Mouse (Mus musculus) liver, postnatal 0 days (tissue): ENCODE data around the gene Rhof.

ENCODE experiments used
- CTCF ChIP-seq: sonication (generic); IDR thresholded peaks from 2 replicates; pipeline ENCODE4 v1.5.1; 2016; ENCODE audit warnings: antibody characterized with exemption, low read depth
- EP300 ChIP-seq: IDR thresholded peaks from 2 replicates; pipeline ENCODE4 v1.6.1; 2016; ENCODE audit warnings: antibody characterized with exemption, low read depth, mild to moderate bottlenecking

DNA sequence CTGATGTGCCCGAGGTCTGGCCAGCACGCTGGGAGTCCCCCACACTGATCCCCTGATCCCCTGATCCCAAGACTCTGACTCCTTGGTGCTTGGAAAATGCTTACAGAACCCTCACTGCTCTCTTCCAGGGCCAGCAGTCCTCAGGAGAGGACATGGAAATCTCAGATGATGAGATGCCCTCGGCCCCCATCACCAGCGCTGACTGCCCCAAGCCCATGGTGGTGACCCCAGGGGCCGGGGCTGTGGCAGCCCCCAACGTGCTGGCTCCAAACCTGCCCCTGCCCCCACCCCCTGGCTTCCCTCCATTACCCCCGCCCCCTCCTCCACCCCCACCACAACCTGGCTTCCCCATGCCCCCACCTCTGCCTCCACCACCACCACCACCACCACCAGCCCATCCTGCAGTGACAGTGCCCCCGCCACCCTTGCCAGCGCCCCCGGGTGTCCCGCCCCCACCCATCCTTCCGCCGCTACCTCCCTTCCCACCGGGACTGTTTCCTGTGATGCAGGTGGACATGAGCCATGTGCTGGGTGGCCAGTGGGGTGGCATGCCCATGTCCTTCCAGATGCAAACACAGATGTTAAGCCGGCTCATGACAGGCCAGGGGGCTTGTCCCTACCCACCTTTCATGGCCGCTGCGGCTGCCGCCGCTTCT lies 19.3 kb upstream of the Rhof start:
- TF ChIP-seq CTCF (no peak), EP300 (no peak)
